Mouse (Mus musculus) gonadal fat pad, adult 2 months (tissue): ENCODE results near the gene Lmo2. TPM values are rescaled to one million over a fixed set of nuclear protein-coding genes. Genes with fewer than 3 reads are reported as not detected.
"Not testable (repeated sequence)": the region's sequence is repeated elsewhere in the genome, so short reads cannot be mapped to it uniquely, and the experiment has no call there.

Source experiments
- DNase-seq: peaks from one replicate; pipeline ENCODE4 v3.0.0-alpha.2; 2012; ENCODE audit warnings: low read depth
- polyA plus RNA-seq: library from polyadenylated mRNA; depleted of rRNA; stranded (reverse); fragments of >200 nt; gene quantifications from 2 replicates; pipeline ENCODE4 v1.2.3, GENCODE M21; 2012

Gene Lmo2
- polyA plus RNA-seq, 1 experiment, result 12.7 TPM

- no peak for DNase-seq
These were observed 19.9 kb downstream of the Lmo2 start for GRCm38 (mm10) chr2:103977716-103978115.

- DNase-seq, result no peak
These were observed 24.5 kb downstream of the Lmo2 start for GRCm38 (mm10) chr2:103982250-103982649.

- DNase-seq, result no peak
These were observed 25.4 kb downstream of the Lmo2 start for GRCm38 (mm10) chr2:103983146-103983545.

GRCm38 (mm10) chr2:103987595-103987994 is 29.8 kb downstream of the Lmo2 start:
- not testable (repeated sequence) for DNase-seq

GRCm38 (mm10) chr2:103989724-103990123 is 31.9 kb downstream of the Lmo2 start:
- no peak for DNase-seq

- no peak for DNase-seq
These were observed 33.5 kb downstream of the Lmo2 start for GRCm38 (mm10) chr2:103991303-103991702.

- no peak for DNase-seq
These were observed 34.4 kb downstream of the Lmo2 start for GRCm38 (mm10) chr2:103992162-103992561.

GRCm38 (mm10) chr2:103992618-103993332 is 35.0 kb downstream of the Lmo2 start:
- DNase-seq, result no peak

- no peak for DNase-seq
These were observed 43.3 kb downstream of the Lmo2 start for GRCm38 (mm10) chr2:104001076-104001475.

GRCm38 (mm10) chr2:104001861-104002260 is 44.1 kb downstream of the Lmo2 start:
- no peak for DNase-seq

GRCm38 (mm10) chr2:104002711-104003413 is 45.1 kb downstream of the Lmo2 start:
- no peak for DNase-seq

GRCm38 (mm10) chr2:104007793-104008519 is 50.2 kb downstream of the Lmo2 start:
- no peak for DNase-seq

- DNase-seq, result not testable (repeated sequence)
These were observed 51.1 kb downstream of the Lmo2 start for GRCm38 (mm10) chr2:104008853-104009252.

GRCm38 (mm10) chr2:104023096-104023495 is 65.3 kb downstream of the Lmo2 start:
- DNase-seq, result no peak

GRCm38 (mm10) chr2:104024656-104025055 is 66.9 kb downstream of the Lmo2 start:
- no peak for DNase-seq

GRCm38 (mm10) chr2:104027458-104028138 is 69.8 kb downstream of the Lmo2 start, which contains the start of gene Fbxo3:
Fbxo3 (plus strand) TSS chr2:104027721.
- DNase-seq, result no peak

GRCm38 (mm10) chr2:104028139-104028723 is 70.4 kb downstream of the Lmo2 start, which contains the start of gene 4931422A03Rik:
4931422A03Rik (minus strand) TSS chr2:104028361.
- no peak for DNase-seq

- DNase-seq, result no peak
These were observed 71.3 kb downstream of the Lmo2 start for GRCm38 (mm10) chr2:104029074-104029473.

- no peak for DNase-seq
These were observed 72.6 kb downstream of the Lmo2 start for GRCm38 (mm10) chr2:104030381-104030780.
